Mouse (Mus musculus) cerebellum, postnatal 4 days (tissue): Measurements from ENCODE around the gene Rnf135.
"Not testable (repeated sequence)": the region's sequence is repeated elsewhere in the genome, so short reads cannot be mapped to it uniquely, and the experiment has no call there.

Experiments used
- DNase-seq, 2 experiments: peaks; one replicate each; pipeline ENCODE4 v3.0.0; 2022; ENCODE audit warnings: low spot score in 2 of 2, mixed read lengths in 1 of 2

The Rnf135 gene

GRCm38 (mm10) chr11:80163362-80164116 is 20.1 kb upstream of the Rnf135 start:
- DNase-seq, result no peak

- no peak for DNase-seq
Measured at GRCm38 (mm10) chr11:80164224-80164623, 19.4 kb upstream of the Rnf135 start.

- no peak for DNase-seq
Measured at GRCm38 (mm10) chr11:80168121-80168520, 15.5 kb upstream of the Rnf135 start.

- DNase-seq, result no peak
Measured at GRCm38 (mm10) chr11:80168611-80169249, 14.9 kb upstream of the Rnf135 start.

- DNase-seq, result no peak
Measured at GRCm38 (mm10) chr11:80169629-80170028, 14.0 kb upstream of the Rnf135 start.

- no peak for DNase-seq
Measured at GRCm38 (mm10) chr11:80170351-80170750, 13.3 kb upstream of the Rnf135 start.

GRCm38 (mm10) chr11:80171884-80172283 is 11.8 kb upstream of the Rnf135 start:
- no peak for DNase-seq

GRCm38 (mm10) chr11:80173963-80174670 is 9.5 kb upstream of the Rnf135 start:
- no peak for DNase-seq

GRCm38 (mm10) chr11:80176911-80177895 is 6.4 kb upstream of the Rnf135 start:
- no peak for DNase-seq

- no peak for DNase-seq
Measured at GRCm38 (mm10) chr11:80178316-80178715, 5.3 kb upstream of the Rnf135 start.

GRCm38 (mm10) chr11:80181021-80181749 is 2.5 kb upstream of the Rnf135 start:
- no peak for DNase-seq

GRCm38 (mm10) chr11:80183054-80183704 is 472 bp upstream of the Rnf135 start:
- DNase-seq, result not testable (repeated sequence)

GRCm38 (mm10) chr11:80184531-80185071 is 950 bp downstream of the Rnf135 start:
- no peak for DNase-seq

- DNase-seq, result not testable (repeated sequence)
Measured at GRCm38 (mm10) chr11:80185441-80185976, 1.9 kb downstream of the Rnf135 start.

GRCm38 (mm10) chr11:80190280-80190679 is 6.6 kb downstream of the Rnf135 start:
- DNase-seq, result no peak

- no peak for DNase-seq
Measured at GRCm38 (mm10) chr11:80193827-80194226, 10.2 kb downstream of the Rnf135 start.

GRCm38 (mm10) chr11:80196351-80196750 is 12.7 kb downstream of the Rnf135 start:
- no peak for DNase-seq

GRCm38 (mm10) chr11:80199316-80199715 is 15.7 kb downstream of the Rnf135 start:
- no peak for DNase-seq

GRCm38 (mm10) chr11:80199773-80200172 is 16.1 kb downstream of the Rnf135 start:
- no peak for DNase-seq

- DNase-seq, result no peak
Measured at GRCm38 (mm10) chr11:80200326-80200725, 16.7 kb downstream of the Rnf135 start.
